Mouse (Mus musculus) hindbrain, embryonic 14.5 days (tissue): ENCODE measurements around the gene Etfa. TPM values are rescaled to one million over a fixed set of nuclear protein-coding genes. Genes with fewer than 3 reads are reported as not detected.

Source experiments
- ATAC-seq: fragments of 200-750 bp; cut with Nextera tagmentation; 2 replicates; pipeline ENCODE4 v1.8.0; 2017; ENCODE audit warnings: moderate number of reproducible peaks, mild to moderate bottlenecking, moderate TSS enrichment, moderate library complexity; ENCODE audit not compliant: low FRiP score
- DNase-seq: peaks from one replicate; pipeline ENCODE4 v3.0.0-alpha.2; 2015; ENCODE audit warnings: low spot score
- H3K27ac ChIP-seq: fragments of 300-500 bp; sonication (generic); 2 replicates; pipeline ENCODE4 v1.5.1; 2014; ENCODE audit warnings: mild to moderate bottlenecking, moderate library complexity
- H3K27me3 ChIP-seq: fragments of 300-500 bp; sonication (generic); 2 replicates; pipeline ENCODE4 v1.6.1; 2014; ENCODE audit warnings: mild to moderate bottlenecking, low read length, mixed read lengths; ENCODE audit not compliant: control insufficient read depth, insufficient read depth
- H3K36me3 ChIP-seq: fragments of 300-500 bp; sonication (generic); replicated peaks from 2 replicates; pipeline ENCODE4 v1.6.1; 2014; ENCODE audit not compliant: control insufficient read depth, insufficient read depth
- H3K4me1 ChIP-seq: fragments of 300-500 bp; sonication (generic); replicated peaks from 2 replicates; pipeline ENCODE4 v1.6.1; 2014; ENCODE audit warnings: antibody characterized with exemption, low read length, mixed read lengths; ENCODE audit not compliant: control insufficient read depth, insufficient read depth
- H3K4me2 ChIP-seq: fragments of 300-500 bp; sonication (generic); replicated peaks from 2 replicates; pipeline ENCODE4 v1.6.1; 2014; ENCODE audit warnings: mild to moderate bottlenecking, moderate library complexity
- H3K4me3 ChIP-seq: fragments of 300-500 bp; sonication (generic); replicated peaks from 2 replicates; pipeline ENCODE4 v1.5.1; 2014; ENCODE audit warnings: mild to moderate bottlenecking, low read length
- H3K9ac ChIP-seq: fragments of 300-500 bp; sonication (generic); 2 replicates; pipeline ENCODE4 v1.6.1; 2014
- H3K9me3 ChIP-seq: fragments of 300-500 bp; sonication (generic); 2 replicates; pipeline ENCODE4 v1.6.1; 2016; ENCODE audit warnings: low read length; ENCODE audit not compliant: control insufficient read depth
- WGBS: fragments of 180-500 bp; shearing (Covaris S2); extraction: QIAGEN DNeasy Blood & Tissue Kit; methylation state at CpG from one replicate; pipeline ENCODE4 v1.1.7; 2014; 5-methylcytosine and 5-hydroxymethylcytosine counted together
- polyA plus RNA-seq: library from polyadenylated mRNA; unstranded; fragments of >200 nt; fragmentation: Nextera tagmentation; extraction: Ambion mirVana; gene quantifications from 2 replicates; pipeline ENCODE4 v1.2.1, GENCODE M21; 2014

The Etfa gene
- polyA plus RNA-seq, 1 experiment from 2014 or later: 99.0 TPM

GRCm38 (mm10) chr9:55438433-55438832, 73.6 kb downstream of the Etfa start:
- no peak for ATAC-seq
- Histone ChIP-seq H3K9ac (no peak overlapping the region), H3K4me1 (no peaks in the 10 kb centered on the region), H3K27ac (no peak overlapping the region), H3K9me3 (no peaks in the 10 kb centered on the region), H3K4me3 (no peak overlapping the region), H3K4me2 (no peak overlapping the region), H3K36me3 (no peaks in the 10 kb centered on the region), H3K27me3 (no peaks in the 10 kb centered on the region)
- WGBS: 57% methylated on average over 3 of the region's 3 CpGs
- DNase-seq: no peak

- Histone ChIP-seq H3K4me1 (0 out of 2 replicates have a peak, but pooled peaks cover 7% of the 10 kb centered on the region), H3K36me3 (no peaks in the 10 kb centered on the region), H3K4me2 (no peak overlapping the region), H3K4me3 (no peak overlapping the region), H3K9me3 (no peaks in the 10 kb centered on the region), H3K27me3 (no peaks in the 10 kb centered on the region), H3K9ac (no peak overlapping the region), H3K27ac (no peak overlapping the region)
- DNase-seq (no peak), ATAC-seq (no peak)
- WGBS: 81% methylated on average over 5 of the region's 5 CpGs
Measured at GRCm38 (mm10) chr9:55433875-55434274, 78.2 kb downstream of the Etfa start.

- no peaks in the 10 kb centered on the region for H3K27me3 ChIP-seq
- WGBS: 75% methylated on average over 14 of the region's 14 CpGs
- H3K4me3 ChIP-seq: no peak overlapping the region
- 0 out of 2 replicates have a peak, but pooled peaks cover 7% of the 10 kb centered on the region for H3K4me1 ChIP-seq
- H3K9me3 ChIP-seq: no peaks in the 10 kb centered on the region
- DNase-seq (no peak), ATAC-seq (no peak)
- H3K27ac ChIP-seq: no peak overlapping the region
- no peak overlapping the region for H3K4me2 ChIP-seq
- H3K9ac ChIP-seq: no peak overlapping the region
- H3K36me3 ChIP-seq: no peaks in the 10 kb centered on the region
Measured at GRCm38 (mm10) chr9:55432306-55433289, 79.4 kb downstream of the Etfa start.

GRCm38 (mm10) chr9:55430133-55430532, 81.9 kb downstream of the Etfa start:
- Histone ChIP-seq H3K27me3 (no peaks in the 10 kb centered on the region), H3K4me2 (peak overlapping the region; percentile 25), H3K4me3 (no peak overlapping the region; the same call in 1 of the 2 replicates), H3K36me3 (no peaks in the 10 kb centered on the region), H3K4me1 (0 out of 2 replicates have a peak, but pooled peaks cover 11% of the 10 kb centered on the region), H3K9ac (0 out of 2 replicates have a peak overlapping the region, but pooled peaks have one; percentile 16), H3K27ac (0 out of 2 replicates have a peak overlapping the region, but pooled peaks have one; percentile 7), H3K9me3 (no peaks in the 10 kb centered on the region)
- ATAC-seq (peak; percentile 13; the same call in 1 of the 2 replicates), DNase-seq (no peak)
- WGBS: 28% methylated on average over 20 of the region's 20 CpGs

- Histone ChIP-seq H3K36me3 (no peaks in the 10 kb centered on the region), H3K4me3 (no peak overlapping the region), H3K4me2 (peak overlapping the region; percentile 25), H3K27me3 (no peaks in the 10 kb centered on the region), H3K4me1 (0 out of 2 replicates have a peak, but pooled peaks cover 11% of the 10 kb centered on the region), H3K9ac (0 out of 2 replicates have a peak overlapping the region, but pooled peaks have one; percentile 16), H3K9me3 (no peaks in the 10 kb centered on the region), H3K27ac (0 out of 2 replicates have a peak overlapping the region, but pooled peaks have one; percentile 7)
- DNase-seq (peak; percentile 86), ATAC-seq (peak; percentile 75)
- 35% methylated on average over 12 of the region's 12 CpGs for WGBS
Measured at GRCm38 (mm10) chr9:55429242-55429975, 82.6 kb downstream of the Etfa start.

- H3K27me3 ChIP-seq: no peaks in the 10 kb centered on the region
- no peaks in the 10 kb centered on the region for H3K36me3 ChIP-seq
- no peak overlapping the region for H3K4me3 ChIP-seq
- 74% methylated on average over 7 of the region's 7 CpGs for WGBS
- no peak for ATAC-seq
- H3K9me3 ChIP-seq: no peaks in the 10 kb centered on the region
- 0 out of 2 replicates have a peak, but pooled peaks cover 11% of the 10 kb centered on the region for H3K4me1 ChIP-seq
- no peak overlapping the region for H3K9ac ChIP-seq
- no peak overlapping the region for H3K27ac ChIP-seq
- no peak for DNase-seq
- H3K4me2 ChIP-seq: no peak overlapping the region
Measured at GRCm38 (mm10) chr9:55425271-55425810, 86.7 kb downstream of the Etfa start.

- Histone ChIP-seq H3K9ac (no peak overlapping the region), H3K4me1 (0 out of 2 replicates have a peak, but pooled peaks cover 4% of the 10 kb centered on the region), H3K4me3 (no peak overlapping the region), H3K27me3 (no peaks in the 10 kb centered on the region), H3K9me3 (no peaks in the 10 kb centered on the region), H3K4me2 (no peak overlapping the region), H3K27ac (no peak overlapping the region), H3K36me3 (no peaks in the 10 kb centered on the region)
- DNase-seq (no peak), ATAC-seq (no peak)
- 72% methylated on average over 14 of the region's 14 CpGs for WGBS
Measured at GRCm38 (mm10) chr9:55423451-55424424, 88.3 kb downstream of the Etfa start.

- Histone ChIP-seq H3K4me3 (no peak overlapping the region), H3K27ac (no peak overlapping the region), H3K27me3 (no peaks in the 10 kb centered on the region), H3K9me3 (no peaks in the 10 kb centered on the region), H3K4me1 (0 out of 2 replicates have a peak, but pooled peaks cover 3% of the 10 kb centered on the region), H3K9ac (no peak overlapping the region), H3K4me2 (no peak overlapping the region), H3K36me3 (no peaks in the 10 kb centered on the region)
- DNase-seq: no peak
- WGBS: 89% methylated on average over 3 of the region's 3 CpGs
- no peak for ATAC-seq
Measured at GRCm38 (mm10) chr9:55421786-55422185, 90.3 kb downstream of the Etfa start.
